Mouse (Mus musculus) liver, embryonic 13.5 days (tissue): ENCODE data around the gene Hspa1l. TPM values are rescaled to one million over a fixed set of nuclear protein-coding genes. Genes with fewer than 3 reads are reported as not detected.
"Not testable (repeated sequence)": the region's sequence is repeated elsewhere in the genome, so short reads cannot be mapped to it uniquely, and the experiment has no call there.

Experiments
- ATAC-seq: fragments of 200-750 bp; cut with Nextera tagmentation; 2 replicates; pipeline ENCODE4 v1.8.0; 2017; ENCODE audit warnings: low read depth, mild to moderate bottlenecking, moderate number of reproducible peaks, moderate library complexity
- DNase-seq: peaks from one replicate; pipeline ENCODE4 v3.0.0; 2022
- H3K27ac ChIP-seq: fragments of 300-500 bp; sonication (generic); 2 replicates; pipeline ENCODE4 v1.5.1; 2015; ENCODE audit warnings: moderate library complexity, mild to moderate bottlenecking, inconsistent platforms
- H3K27me3 ChIP-seq: fragments of 300-500 bp; sonication (generic); 2 replicates; pipeline ENCODE4 v1.6.1; 2015; ENCODE audit warnings: mild to moderate bottlenecking, inconsistent platforms
- H3K36me3 ChIP-seq: fragments of 300-500 bp; sonication (generic); 2 replicates; pipeline ENCODE4 v1.6.1; 2015; ENCODE audit warnings: mild to moderate bottlenecking, inconsistent platforms
- H3K4me1 ChIP-seq: fragments of 300-500 bp; sonication (generic); replicated peaks from 2 replicates; pipeline ENCODE4 v1.6.1; 2015; ENCODE audit warnings: inconsistent platforms
- H3K4me2 ChIP-seq: fragments of 300-500 bp; sonication (generic); 2 replicates; pipeline ENCODE4 v1.6.1; 2015; ENCODE audit warnings: inconsistent platforms, mild to moderate bottlenecking, moderate library complexity
- H3K4me3 ChIP-seq: fragments of 300-500 bp; sonication (generic); replicated peaks from 2 replicates; pipeline ENCODE4 v1.5.1; 2015; ENCODE audit warnings: mild to moderate bottlenecking, inconsistent platforms
- H3K9ac ChIP-seq: fragments of 300-500 bp; sonication (generic); 2 replicates; pipeline ENCODE4 v1.6.1; 2015; ENCODE audit warnings: mild to moderate bottlenecking, inconsistent platforms
- H3K9me3 ChIP-seq: fragments of 300-500 bp; sonication (generic); replicated peaks from 2 replicates; pipeline ENCODE4 v1.6.1; 2016; ENCODE audit warnings: inconsistent platforms
- WGBS: fragments of 180-500 bp; shearing (Covaris S2); methylation state at CpG from one replicate; pipeline ENCODE4 v1.1.7; 2015; ENCODE audit not compliant: insufficient replicate concordance; 5-methylcytosine and 5-hydroxymethylcytosine counted together
- polyA plus RNA-seq: library from polyadenylated mRNA; unstranded; fragments of >200 nt; fragmentation: Nextera tagmentation; extraction: Ambion mirVana; gene quantifications from 2 replicates; pipeline ENCODE4 v1.2.1, GENCODE M21; 2015

Hspa1l gene
- polyA plus RNA-seq, result 0.10 and 0.34 TPM in 2 replicates

DNA sequence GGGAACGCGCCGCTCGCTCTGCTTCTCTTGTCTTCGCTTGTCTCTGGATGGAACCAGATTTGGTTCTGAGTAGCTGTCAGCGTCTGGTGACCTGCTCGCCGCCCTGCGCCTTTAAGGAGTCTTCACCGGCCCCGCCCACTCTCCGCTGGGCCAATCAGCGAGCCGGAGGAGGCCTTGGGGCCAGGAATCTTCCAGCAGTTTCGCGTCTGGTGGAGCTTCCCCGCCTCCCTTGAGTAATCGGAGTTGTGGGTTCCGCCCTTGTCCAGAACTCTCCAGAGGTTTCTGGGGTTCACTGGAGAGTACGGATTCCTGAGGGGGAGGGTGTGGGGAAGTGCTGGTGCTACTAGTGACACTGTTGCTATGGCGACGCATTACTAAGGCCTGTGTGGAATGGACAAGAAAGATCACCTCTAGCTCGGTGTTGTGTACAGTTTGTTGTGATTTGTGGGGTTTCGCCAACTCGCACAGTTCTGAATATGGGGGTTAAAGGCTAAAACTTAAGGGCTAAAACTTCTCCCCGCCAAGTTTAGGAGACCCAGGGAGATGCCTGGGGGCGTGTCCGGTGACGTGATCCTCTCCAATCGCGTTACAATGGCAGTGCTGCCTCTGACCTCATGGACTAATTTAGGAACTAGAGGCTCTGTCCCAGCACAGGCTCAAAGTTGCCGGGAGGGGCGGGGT is at the start of gene Hspa1l, which contains the start of gene Hspa1a:
Gene Hspa1l (plus strand): TSS at position 635 of the 681 bp plus-strand sequence.
Gene Hspa1a (minus strand): TSS at position 88 of the 681 bp plus-strand sequence.
- H3K9ac ChIP-seq, result peak within 1 kb of the TSS; percentile 52
- not testable (repeated sequence) for H3K36me3 ChIP-seq, H3K27ac ChIP-seq, H3K9me3 ChIP-seq, H3K4me1 ChIP-seq
- ATAC-seq (peak; percentile 91), DNase-seq (peak; percentile 66)
- peak within 1 kb of the TSS; percentile 72 for H3K4me2 ChIP-seq
- peaks cover 61% of the 10 kb centered on the region for H3K27me3 ChIP-seq
- WGBS, result 1% methylated on average over 33 of the region's 33 CpGs
- peak within 1 kb of the TSS; percentile 50 for H3K4me3 ChIP-seq

DNA sequence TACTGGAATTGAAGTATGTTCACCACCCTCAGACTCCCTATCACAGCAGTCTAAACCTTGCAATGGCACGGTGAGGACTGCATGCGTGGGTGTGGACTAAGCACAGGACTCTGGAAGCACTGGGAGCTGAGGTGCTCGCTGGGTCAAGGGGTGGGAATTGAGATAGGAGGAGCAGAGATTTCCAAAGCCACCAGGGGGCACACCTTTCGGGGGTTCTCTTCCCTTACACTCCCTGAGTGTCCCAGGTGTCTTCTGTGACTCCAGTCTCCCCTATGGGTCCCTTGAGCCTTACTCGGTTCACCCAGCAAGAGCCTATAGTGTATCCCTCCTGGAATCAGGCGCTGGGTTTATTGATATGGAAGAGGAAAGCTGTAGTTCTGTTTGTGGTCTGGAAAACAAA is 49.6 kb upstream of the Hspa1l start:
- Histone ChIP-seq H3K9me3 (no peaks in the 10 kb centered on the region), H3K27me3 (no peaks in the 10 kb centered on the region), H3K4me3 (no peak overlapping the region), H3K4me1 (no peaks in the 10 kb centered on the region), H3K4me2 (no peak overlapping the region), H3K9ac (no peak overlapping the region), H3K27ac (no peak overlapping the region), H3K36me3 (no peaks in the 10 kb centered on the region)
- ATAC-seq (peak; percentile 37; the same call in 1 of the 2 replicates), DNase-seq (no peak)
- WGBS, result 42% methylated on average over 6 of the region's 6 CpGs

DNA sequence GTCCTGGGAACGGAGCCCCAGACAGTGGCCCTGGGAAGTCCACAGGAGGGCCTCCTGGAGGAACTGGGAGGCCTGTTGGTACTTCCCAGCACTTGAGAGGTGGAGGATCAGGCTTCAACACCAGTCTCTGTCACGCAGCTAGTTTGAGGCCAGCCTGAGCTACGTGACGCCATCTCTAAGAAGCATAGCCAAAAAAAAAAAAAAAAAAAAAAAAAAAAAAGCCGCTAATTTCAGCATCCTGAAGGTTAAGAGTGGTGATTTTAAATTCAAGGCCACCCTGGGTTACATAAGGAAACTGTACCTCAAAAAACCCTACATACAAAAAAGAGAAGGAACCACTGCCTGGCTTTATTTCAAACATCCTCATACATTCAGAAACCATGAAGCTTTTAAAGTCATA is 48.2 kb upstream of the Hspa1l start:
- 64% methylated on average over 5 of the region's 5 CpGs for WGBS
- no peak for DNase-seq
- ATAC-seq, result no peak
- H3K4me1 ChIP-seq, result no peaks in the 10 kb centered on the region
- H3K9me3 ChIP-seq, result no peaks in the 10 kb centered on the region
- no peak overlapping the region for H3K4me2 ChIP-seq
- H3K4me3 ChIP-seq, result no peak overlapping the region
- H3K36me3 ChIP-seq, result no peaks in the 10 kb centered on the region
- no peaks in the 10 kb centered on the region for H3K27me3 ChIP-seq
- H3K9ac ChIP-seq, result no peak overlapping the region
- no peak overlapping the region for H3K27ac ChIP-seq

DNA sequence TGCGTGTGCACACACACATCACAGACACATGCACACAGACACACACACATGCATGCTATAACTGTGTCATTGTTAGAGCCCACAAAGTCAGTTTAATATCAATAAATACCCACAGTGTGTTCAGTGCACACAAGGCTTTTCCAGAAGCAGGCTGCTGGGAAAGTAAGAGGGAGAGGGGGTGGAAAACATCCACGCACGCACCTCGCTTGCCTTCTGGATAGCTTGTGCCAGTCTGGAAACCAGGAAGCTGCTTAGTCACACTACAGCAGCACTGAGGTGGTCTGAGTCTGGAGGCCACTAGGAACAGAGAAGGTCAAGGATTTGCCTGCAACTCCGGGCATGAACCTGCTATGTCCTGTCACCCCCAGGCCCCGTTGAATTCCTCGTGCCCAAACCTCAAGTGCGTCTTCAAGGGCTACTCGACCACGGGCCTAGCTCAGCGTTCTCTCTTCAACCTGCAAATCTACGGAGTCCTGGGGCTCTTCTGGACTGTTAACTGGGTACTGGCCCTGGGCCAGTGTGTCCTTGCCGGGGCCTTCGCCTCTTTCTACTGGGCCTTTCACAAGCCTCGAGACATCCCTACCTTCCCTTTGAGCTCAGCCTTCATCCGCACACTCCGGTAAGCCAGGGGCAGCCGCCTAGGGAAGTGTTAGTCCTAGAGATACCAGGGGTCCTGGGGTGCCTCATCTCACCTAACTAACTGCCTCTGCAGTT is 45.0 kb upstream of the Hspa1l start:
- 77% methylated on average over 18 of the region's 18 CpGs for WGBS
- H3K9me3 ChIP-seq, result no peaks in the 10 kb centered on the region
- no peak for ATAC-seq
- no peaks in the 10 kb centered on the region for H3K36me3 ChIP-seq
- H3K4me2 ChIP-seq, result no peak overlapping the region
- no peak overlapping the region for H3K27ac ChIP-seq
- no peaks in the 10 kb centered on the region for H3K27me3 ChIP-seq
- no peak for DNase-seq
- no peak overlapping the region for H3K9ac ChIP-seq
- no peak overlapping the region for H3K4me3 ChIP-seq
- H3K4me1 ChIP-seq, result peaks cover 25% of the 10 kb centered on the region

DNA sequence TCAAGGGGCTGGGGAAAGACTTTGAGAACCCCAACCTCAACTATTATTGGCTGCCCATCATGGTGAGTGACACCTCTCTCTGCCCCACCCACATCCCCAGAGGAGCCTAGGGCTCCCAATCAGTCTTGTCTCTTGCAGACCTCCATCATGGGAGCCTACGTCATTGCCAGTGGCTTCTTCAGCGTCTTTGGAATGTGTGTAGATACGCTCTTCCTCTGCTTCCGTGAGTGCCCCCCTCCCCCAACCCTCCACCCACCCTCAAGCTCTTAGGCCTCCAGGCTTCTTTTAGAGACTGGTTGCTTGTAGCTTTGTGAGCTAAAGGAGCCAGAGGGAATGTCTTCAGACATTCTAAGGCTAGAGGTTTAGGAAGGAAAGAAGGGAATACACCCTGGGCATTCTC is 43.7 kb upstream of the Hspa1l start:
- ATAC-seq, result no peak
- Histone ChIP-seq H3K4me2 (no peak overlapping the region), H3K27me3 (no peaks in the 10 kb centered on the region), H3K9ac (no peak overlapping the region), H3K9me3 (no peaks in the 10 kb centered on the region), H3K4me3 (no peak overlapping the region), H3K4me1 (peaks cover 37% of the 10 kb centered on the region), H3K27ac (no peak overlapping the region), H3K36me3 (0 out of 2 replicates have a peak, but pooled peaks cover 4% of the 10 kb centered on the region)
- no peak for DNase-seq
- WGBS, result 41% methylated on average over 4 of the region's 4 CpGs

DNA sequence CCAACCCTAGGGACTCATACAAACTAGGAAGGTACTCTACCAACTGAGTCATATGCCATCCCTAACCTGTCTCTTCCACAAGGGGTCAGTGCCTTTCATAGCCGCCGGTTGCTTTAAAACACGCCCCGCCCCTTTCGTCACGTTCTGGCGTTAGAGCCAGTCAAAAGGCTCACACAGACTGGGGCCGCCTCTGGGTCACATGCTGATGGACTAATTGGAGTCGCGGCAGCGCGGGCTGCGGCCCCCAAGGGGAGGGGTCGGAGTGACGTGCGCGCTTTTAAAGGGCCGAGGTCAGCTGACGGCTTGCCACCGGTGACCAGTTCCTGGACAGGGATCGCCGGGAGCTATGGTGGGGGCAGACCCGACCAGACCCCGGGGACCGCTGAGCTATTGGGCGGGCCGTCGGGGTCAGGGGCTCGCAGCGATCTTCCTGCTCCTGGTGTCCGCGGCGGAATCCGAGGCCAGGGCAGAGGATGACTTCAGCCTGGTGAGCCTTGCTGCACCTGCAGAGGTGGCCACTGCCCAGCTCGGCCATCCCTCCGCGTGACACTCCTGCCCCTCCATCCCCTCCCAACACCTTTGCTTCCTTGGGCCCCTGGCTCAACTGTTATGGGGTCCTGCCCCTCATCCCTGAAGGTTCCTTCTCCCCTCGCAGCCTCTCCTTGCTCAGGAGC is 41.3 kb upstream of the Hspa1l start, which contains the start of gene Neu1:
Gene Neu1 (plus strand): TSS at position 193 of the 674 bp plus-strand sequence.
- Histone ChIP-seq H3K27ac (peak within 1 kb of the TSS; percentile 65), H3K4me3 (peak within 1 kb of the TSS; percentile 76), H3K27me3 (no peaks in the 10 kb centered on the region), H3K36me3 (peaks cover 6% of the 10 kb centered on the region; the same call in 1 of the 2 replicates), H3K4me2 (peak within 1 kb of the TSS; percentile 97), H3K9me3 (no peaks in the 10 kb centered on the region), H3K4me1 (peaks cover 53% of the 10 kb centered on the region), H3K9ac (peak within 1 kb of the TSS; percentile 82)
- peak; percentile 93 for ATAC-seq
- WGBS, result under 1% methylated on average over 37 of the region's 38 CpGs
- DNase-seq, result peak; percentile 95

DNA sequence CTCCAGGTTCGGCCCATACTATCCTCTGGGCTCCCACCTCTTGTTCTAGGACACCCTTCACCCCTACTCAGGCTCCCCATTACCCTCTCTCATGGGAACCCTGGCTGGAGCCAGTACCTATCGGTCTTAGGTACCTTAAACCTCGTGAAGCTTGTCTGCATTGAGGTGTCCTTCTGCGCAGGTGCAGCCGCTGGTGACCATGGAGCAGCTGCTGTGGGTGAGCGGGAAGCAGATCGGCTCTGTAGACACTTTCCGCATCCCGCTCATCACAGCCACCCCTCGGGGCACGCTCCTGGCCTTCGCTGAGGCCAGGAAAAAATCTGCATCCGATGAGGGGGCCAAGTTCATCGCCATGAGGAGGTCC is 40.8 kb upstream of the Hspa1l start:
- ATAC-seq (no peak; the same call in 1 of the 2 replicates), DNase-seq (no peak)
- H3K27ac ChIP-seq, result peak overlapping the region; percentile 65

DNA sequence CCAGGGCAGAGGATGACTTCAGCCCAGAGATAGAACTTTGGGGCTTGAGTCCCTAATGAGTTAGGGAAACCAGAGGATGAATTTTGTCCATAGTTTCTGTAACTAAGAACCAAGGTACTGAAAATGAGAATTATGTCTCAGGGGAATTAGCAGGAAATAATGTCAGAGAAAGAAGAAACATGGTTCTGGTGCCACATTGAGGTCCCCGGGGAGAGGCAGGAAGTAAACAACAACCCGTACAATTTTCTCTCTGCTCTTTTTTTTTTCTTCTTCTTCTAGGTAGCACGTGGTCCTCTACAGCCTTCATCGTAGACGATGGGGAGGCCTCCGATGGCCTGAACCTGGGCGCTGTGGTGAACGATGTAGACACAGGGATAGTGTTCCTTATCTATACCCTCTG is 40.2 kb upstream of the Hspa1l start:
- peak overlapping the region; percentile 97 for H3K4me2 ChIP-seq
- H3K36me3 ChIP-seq, result peaks cover 6% of the 10 kb centered on the region; the same call in 1 of the 2 replicates
- peaks cover 53% of the 10 kb centered on the region for H3K4me1 ChIP-seq
- no peaks in the 10 kb centered on the region for H3K9me3 ChIP-seq
- peak overlapping the region; percentile 76 for H3K4me3 ChIP-seq
- WGBS, result 61% methylated on average over 8 of the region's 8 CpGs
- no peaks in the 10 kb centered on the region for H3K27me3 ChIP-seq
- no peak for DNase-seq
- peak overlapping the region; percentile 82 for H3K9ac ChIP-seq
- no peak for ATAC-seq
- H3K27ac ChIP-seq, result no peak overlapping the region

More for the DNA sequence above, 40.8 kb upstream of the Hspa1l start:
- Histone ChIP-seq H3K4me3 (peak overlapping the region; percentile 76), H3K36me3 (peaks cover 6% of the 10 kb centered on the region; the same call in 1 of the 2 replicates), H3K4me2 (peak overlapping the region; percentile 97), H3K27me3 (no peaks in the 10 kb centered on the region), H3K9me3 (no peaks in the 10 kb centered on the region), H3K9ac (peak overlapping the region; percentile 82), H3K4me1 (peaks cover 53% of the 10 kb centered on the region)
- WGBS, result 19% methylated on average over 14 of the region's 14 CpGs

DNA sequence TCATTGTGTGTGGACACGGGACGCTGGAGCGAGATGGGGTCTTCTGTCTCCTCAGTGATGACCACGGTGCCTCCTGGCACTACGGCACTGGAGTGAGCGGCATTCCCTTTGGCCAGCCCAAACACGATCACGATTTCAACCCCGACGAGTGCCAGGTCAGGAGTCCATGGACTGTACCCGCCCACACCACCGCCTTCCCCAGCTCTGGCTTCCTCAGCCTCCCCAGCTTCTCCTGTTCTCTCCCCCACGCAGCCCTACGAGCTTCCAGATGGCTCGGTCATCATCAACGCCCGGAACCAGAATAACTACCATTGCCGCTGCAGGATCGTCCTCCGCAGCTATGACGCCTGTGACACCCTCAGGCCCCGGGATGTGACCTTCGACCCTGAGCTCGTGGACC is 38.5 kb upstream of the Hspa1l start:
- H3K36me3 ChIP-seq, result peaks cover 6% of the 10 kb centered on the region; the same call in 1 of the 2 replicates
- H3K27ac ChIP-seq, result no peak overlapping the region
- no peaks in the 10 kb centered on the region for H3K9me3 ChIP-seq
- ATAC-seq, result no peak
- H3K9ac ChIP-seq, result no peak overlapping the region
- WGBS, result 79% methylated on average over 24 of the region's 24 CpGs
- no peaks in the 10 kb centered on the region for H3K27me3 ChIP-seq
- DNase-seq, result no peak
- H3K4me1 ChIP-seq, result peaks cover 53% of the 10 kb centered on the region
- H3K4me3 ChIP-seq, result no peak overlapping the region
- H3K4me2 ChIP-seq, result peak overlapping the region; percentile 12; the same call in 1 of the 2 replicates

DNA sequence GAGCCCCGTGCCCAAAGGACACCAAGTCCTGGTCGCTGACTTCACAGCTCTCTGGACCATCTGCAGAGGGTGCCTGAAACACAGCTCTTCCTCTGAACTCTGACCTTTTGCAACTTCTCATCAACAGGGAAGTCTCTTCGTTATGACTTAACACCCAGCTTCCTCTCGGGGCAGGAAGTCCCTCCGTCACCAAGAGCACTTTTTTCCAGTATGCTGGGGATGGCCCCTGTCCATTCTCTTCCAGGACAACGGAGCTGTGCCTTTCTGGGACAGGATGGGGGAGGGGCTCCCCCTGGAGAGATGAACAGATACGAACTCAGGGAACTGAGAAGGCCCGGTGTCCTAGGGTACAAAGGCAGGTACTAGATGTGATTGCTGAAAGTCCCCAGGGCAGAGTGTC is 37.7 kb upstream of the Hspa1l start:
- WGBS, result 43% methylated on average over 8 of the region's 8 CpGs
- DNase-seq (no peak), ATAC-seq (no peak)
- no peak overlapping the region for H3K27ac ChIP-seq
- H3K4me3 ChIP-seq, result no peak overlapping the region
- H3K36me3 ChIP-seq, result peaks cover 6% of the 10 kb centered on the region; the same call in 1 of the 2 replicates
- H3K27me3 ChIP-seq, result no peaks in the 10 kb centered on the region
- peaks cover 53% of the 10 kb centered on the region for H3K4me1 ChIP-seq
- H3K4me2 ChIP-seq, result no peak overlapping the region
- no peak overlapping the region for H3K9ac ChIP-seq
- no peaks in the 10 kb centered on the region for H3K9me3 ChIP-seq

DNA sequence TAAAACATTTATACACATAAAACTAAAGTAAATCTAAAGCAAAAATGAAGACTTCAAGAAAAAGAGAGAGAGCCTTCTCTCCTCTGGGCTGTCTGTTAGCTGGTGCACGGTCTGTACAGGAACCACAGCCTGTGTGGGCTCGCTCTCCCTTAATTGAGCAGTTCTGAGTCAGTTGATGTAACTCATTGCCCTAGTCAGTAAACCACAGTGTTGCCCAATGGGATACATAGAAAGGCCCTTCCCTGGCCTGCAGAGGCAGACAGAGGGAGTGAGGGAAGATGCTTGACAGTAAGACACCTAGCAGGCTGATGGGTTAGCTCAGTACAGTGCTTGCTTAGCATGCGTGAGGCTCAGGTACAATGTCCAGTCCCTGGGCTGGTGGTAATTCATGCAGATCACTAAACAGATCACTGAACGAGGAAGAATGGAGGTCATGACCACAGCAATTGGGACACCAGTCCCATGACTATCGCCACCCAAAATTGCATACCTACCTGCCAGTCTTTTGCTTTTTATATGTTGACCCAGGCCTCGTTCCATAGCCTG is 34.5 kb upstream of the Hspa1l start:
- Histone ChIP-seq H3K4me1 (peaks cover 46% of the 10 kb centered on the region), H3K4me3 (no peak overlapping the region), H3K4me2 (no peak overlapping the region), H3K27ac (no peak overlapping the region), H3K36me3 (peaks cover 3% of the 10 kb centered on the region; the same call in 1 of the 2 replicates), H3K9me3 (no peaks in the 10 kb centered on the region), H3K27me3 (no peaks in the 10 kb centered on the region), H3K9ac (peak overlapping the region; percentile 22; the same call in 1 of the 2 replicates)
- DNase-seq (no peak), ATAC-seq (no peak)
- 78% methylated on average over 6 of the region's 6 CpGs for WGBS
